Mouse (Mus musculus) ES-Bruce4 (cell line): ENCODE data around the gene Nktr.

Experiments used
- CTCF ChIP-seq: IDR thresholded peaks from one replicate; pipeline ENCODE4 v1.8.1; 2011; ENCODE audit warnings: low read depth, low read length
- EP300 ChIP-seq: IDR thresholded peaks from 2 replicates; pipeline ENCODE4 v1.6.1; 2011; ENCODE audit warnings: low read depth, low read length; ENCODE audit not compliant: insufficient read depth
- POLR2A ChIP-seq: IDR thresholded peaks from one replicate; pipeline ENCODE4 v1.8.1; 2011; ENCODE audit warnings: low read length; ENCODE audit not compliant: insufficient read depth

- TF ChIP-seq CTCF (no peak), POLR2A (no peak), EP300 (no peak)
Measured at GRCm38 (mm10) chr9:121704646-121705625, 14.0 kb upstream of the Nktr start, which contains the start of gene Sec22c.
